Mouse (Mus musculus) limb, embryonic 15.5 days (tissue): ENCODE results near the gene Fgd6. TPM values are rescaled to one million over a fixed set of nuclear protein-coding genes. Genes with fewer than 3 reads are reported as not detected.

ENCODE experiments used
- ATAC-seq: fragments of 200-750 bp; cut with Nextera tagmentation; 2 replicates; pipeline ENCODE4 v1.8.0; 2017; ENCODE audit warnings: low read depth, moderate TSS enrichment; ENCODE audit not compliant: insufficient number of reproducible peaks, low FRiP score, low TSS enrichment
- H3K27ac ChIP-seq: fragments of 300-500 bp; sonication (generic); 2 replicates; pipeline ENCODE4 v1.5.1; 2015; ENCODE audit warnings: moderate library complexity, mild to moderate bottlenecking, inconsistent platforms
- H3K27me3 ChIP-seq: fragments of 300-500 bp; sonication (generic); 2 replicates; pipeline ENCODE4 v1.6.1; 2015; ENCODE audit warnings: inconsistent platforms
- H3K36me3 ChIP-seq: fragments of 300-500 bp; sonication (generic); 2 replicates; pipeline ENCODE4 v1.6.1; 2015; ENCODE audit warnings: inconsistent platforms
- H3K4me1 ChIP-seq: fragments of 300-500 bp; sonication (generic); 2 replicates; pipeline ENCODE4 v1.6.1; 2015; ENCODE audit warnings: inconsistent platforms
- H3K4me2 ChIP-seq: fragments of 300-500 bp; sonication (generic); 2 replicates; pipeline ENCODE4 v1.6.1; 2015; ENCODE audit warnings: mild to moderate bottlenecking, inconsistent platforms
- H3K4me3 ChIP-seq: fragments of 300-500 bp; sonication (generic); 2 replicates; pipeline ENCODE4 v1.5.1; 2015; ENCODE audit warnings: mild to moderate bottlenecking, inconsistent platforms
- H3K9ac ChIP-seq: fragments of 300-500 bp; sonication (generic); 2 replicates; pipeline ENCODE4 v1.6.1; 2015; ENCODE audit warnings: inconsistent platforms
- H3K9me3 ChIP-seq: fragments of 300-500 bp; sonication (generic); 2 replicates; pipeline ENCODE4 v1.6.1; 2016; ENCODE audit warnings: inconsistent platforms
- WGBS: fragments of 180-500 bp; shearing (Covaris S2); methylation state at CpG from one replicate; pipeline ENCODE4 v1.1.7; 2015; 5-methylcytosine and 5-hydroxymethylcytosine counted together
- polyA plus RNA-seq: library from polyadenylated mRNA; unstranded; fragments of >200 nt; fragmentation: Nextera tagmentation; extraction: Ambion mirVana; gene quantifications from 2 replicates; pipeline ENCODE4 v1.2.1, GENCODE M21; 2015

Gene Fgd6
- polyA plus RNA-seq, 1 experiment from 2014 or later, result 2.8 TPM

DNA sequence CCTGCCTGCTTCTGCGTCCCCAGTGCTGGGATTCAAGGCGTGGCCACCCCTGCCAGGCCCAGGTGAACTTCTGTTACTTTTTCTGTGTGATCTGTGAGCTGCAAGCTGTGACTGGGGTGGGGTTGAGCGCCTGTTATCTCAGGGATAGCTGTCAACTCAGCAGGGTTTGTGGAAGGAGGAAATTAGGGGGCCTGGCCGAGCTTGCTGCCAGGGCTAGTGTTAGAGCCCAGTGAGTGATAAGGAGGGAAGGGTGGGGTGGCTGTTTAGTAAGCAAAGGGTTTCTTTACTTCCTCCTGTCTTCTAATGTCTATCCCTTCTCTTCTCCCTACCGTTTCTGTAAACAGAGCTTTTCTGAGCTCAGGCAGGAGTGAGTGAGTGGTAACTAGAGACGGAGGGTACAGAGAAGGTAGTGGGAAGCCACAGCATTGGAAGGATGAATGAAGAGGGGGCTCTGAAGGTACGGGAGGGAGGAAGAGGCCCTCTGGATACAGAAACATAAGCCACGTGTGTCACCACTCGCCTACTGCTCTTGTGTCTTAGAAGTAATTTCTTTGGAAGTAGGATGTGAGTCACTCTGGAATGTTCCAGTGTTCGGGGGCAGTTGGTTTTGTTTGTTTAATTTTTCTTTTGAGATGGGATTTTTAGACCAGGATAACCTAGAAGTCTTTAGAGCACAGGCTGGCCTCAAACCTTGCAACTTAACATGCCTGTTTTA, 12.2 kb downstream of the Fgd6 start:
- Histone ChIP-seq H3K4me3 (no peak overlapping the region), H3K27ac (no peak overlapping the region), H3K27me3 (no peaks in the 10 kb centered on the region), H3K4me1 (0 out of 2 replicates have a peak, but pooled peaks cover 3% of the 10 kb centered on the region), H3K36me3 (peaks cover 19% of the 10 kb centered on the region), H3K9ac (no peak overlapping the region), H3K4me2 (no peak overlapping the region), H3K9me3 (no peaks in the 10 kb centered on the region)
- WGBS, result 56% methylated on average over 10 of the region's 10 CpGs
- no peak for ATAC-seq

DNA sequence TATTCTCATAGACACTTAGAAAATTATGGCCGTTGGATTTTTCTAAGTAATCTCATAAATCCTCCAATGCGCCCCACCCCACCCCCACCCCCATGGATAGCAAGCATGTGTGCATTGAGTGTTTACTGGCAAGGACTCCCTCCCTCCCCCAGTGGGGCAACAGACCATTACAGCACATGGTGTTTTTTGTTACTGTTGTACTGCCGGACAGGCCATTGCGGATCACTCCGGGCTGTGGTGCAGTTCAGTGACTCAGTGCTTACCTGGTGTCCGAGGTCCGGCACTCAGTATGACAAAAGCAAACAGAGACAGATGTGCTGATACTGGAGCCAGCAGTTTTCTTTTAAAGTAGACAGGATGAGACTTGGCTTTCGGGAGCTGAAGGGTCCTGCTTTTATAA, 13.3 kb downstream of the Fgd6 start:
- no peak overlapping the region for H3K4me3 ChIP-seq
- H3K9me3 ChIP-seq, result no peaks in the 10 kb centered on the region
- no peak overlapping the region for H3K4me2 ChIP-seq
- H3K36me3 ChIP-seq, result peaks cover 16% of the 10 kb centered on the region
- ATAC-seq, result no peak
- H3K9ac ChIP-seq, result no peak overlapping the region
- no peaks in the 10 kb centered on the region for H3K27me3 ChIP-seq
- 0 out of 2 replicates have a peak, but pooled peaks cover 3% of the 10 kb centered on the region for H3K4me1 ChIP-seq
- H3K27ac ChIP-seq, result no peak overlapping the region
- WGBS, result 65% methylated on average over 8 of the region's 8 CpGs

DNA sequence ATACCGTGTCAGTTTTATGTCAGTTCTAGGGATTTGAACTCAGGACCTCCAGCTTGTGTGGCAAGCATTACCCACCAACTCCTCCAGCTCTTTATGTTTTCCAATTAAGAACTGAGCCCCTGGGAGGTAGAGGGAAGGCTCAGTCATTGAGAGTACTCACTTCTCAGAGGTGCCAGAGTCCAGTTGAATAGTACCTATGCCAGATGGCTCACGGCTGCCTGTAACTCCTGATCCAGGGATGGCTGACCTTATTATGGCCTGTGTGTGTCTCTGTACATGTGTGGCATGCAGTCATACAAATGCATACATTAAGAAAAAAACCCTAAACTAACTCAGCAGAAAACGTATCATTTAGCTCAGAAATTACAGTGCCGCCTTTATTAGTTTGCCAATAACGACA, 14.9 kb downstream of the Fgd6 start:
- 0 out of 2 replicates have a peak, but pooled peaks cover 3% of the 10 kb centered on the region for H3K4me1 ChIP-seq
- ATAC-seq, result no peak
- WGBS, result 79% methylated on average over 5 of the region's 5 CpGs

DNA sequence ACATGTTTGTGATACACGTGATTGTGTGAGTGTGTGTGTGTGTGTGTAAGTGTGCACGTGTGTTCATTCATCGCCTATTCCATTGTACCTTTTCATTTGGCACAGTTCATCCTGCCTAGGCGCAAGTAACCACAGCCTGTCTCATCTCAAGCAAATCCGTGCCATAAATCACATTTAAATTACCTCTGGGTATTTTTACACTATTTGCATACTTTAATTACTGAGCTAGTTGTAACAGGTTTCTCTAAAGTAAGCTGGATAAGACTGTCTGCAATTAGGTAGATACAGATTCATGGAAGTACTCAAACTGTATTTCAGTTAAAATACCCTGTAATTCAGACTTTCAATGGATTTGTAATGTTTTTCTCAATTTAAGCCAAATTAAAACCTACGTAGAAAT, 20.7 kb downstream of the Fgd6 start:
- H3K4me1 ChIP-seq, result no peaks in the 10 kb centered on the region
- WGBS, result 69% methylated on average over 6 of the region's 6 CpGs
- H3K9ac ChIP-seq, result no peak overlapping the region
- H3K27me3 ChIP-seq, result no peaks in the 10 kb centered on the region
- H3K4me3 ChIP-seq, result no peak overlapping the region
- H3K27ac ChIP-seq, result no peak overlapping the region
- no peaks in the 10 kb centered on the region for H3K36me3 ChIP-seq
- H3K4me2 ChIP-seq, result no peak overlapping the region
- H3K9me3 ChIP-seq, result no peaks in the 10 kb centered on the region
- ATAC-seq, result no peak

More for the DNA sequence above, 14.9 kb downstream of the Fgd6 start:
- no peak overlapping the region for H3K4me2 ChIP-seq
- no peak overlapping the region for H3K4me3 ChIP-seq
- H3K36me3 ChIP-seq, result peaks cover 1% of the 10 kb centered on the region; the same call in 1 of the 2 replicates
- H3K9ac ChIP-seq, result no peak overlapping the region
- no peaks in the 10 kb centered on the region for H3K9me3 ChIP-seq
- no peak overlapping the region for H3K27ac ChIP-seq
- no peaks in the 10 kb centered on the region for H3K27me3 ChIP-seq

DNA sequence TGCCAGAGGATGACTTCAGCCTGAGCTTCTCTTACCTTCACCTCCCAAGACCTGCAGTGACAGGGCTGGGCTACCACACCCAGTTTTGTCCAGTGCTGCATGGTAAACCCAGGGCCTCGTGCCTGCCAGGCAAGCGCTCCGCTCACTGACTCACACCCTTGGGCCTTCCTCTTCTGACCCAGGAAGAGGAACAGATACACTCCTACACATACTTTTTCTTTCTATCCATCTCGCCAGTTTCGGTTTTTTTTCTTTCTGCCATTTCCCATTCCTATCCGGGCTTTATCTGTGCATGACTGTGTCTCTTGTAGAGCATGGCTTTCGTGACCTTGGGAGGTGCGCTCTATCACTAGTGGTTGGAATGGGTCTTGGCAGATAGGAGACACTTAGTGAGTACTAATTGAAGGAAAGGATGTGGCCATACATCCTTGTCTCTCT, 23.8 kb downstream of the Fgd6 start:
- no peak overlapping the region for H3K4me3 ChIP-seq
- H3K9ac ChIP-seq, result no peak overlapping the region
- ATAC-seq, result 0 out of 2 replicates have a peak, but pooled peaks have one; percentile 48
- no peaks in the 10 kb centered on the region for H3K27me3 ChIP-seq
- no peak overlapping the region for H3K4me2 ChIP-seq
- 84% methylated on average over 8 of the region's 8 CpGs for WGBS
- no peak overlapping the region for H3K27ac ChIP-seq
- no peaks in the 10 kb centered on the region for H3K36me3 ChIP-seq
- H3K4me1 ChIP-seq, result peaks cover 4% of the 10 kb centered on the region; the same call in 1 of the 2 replicates
- no peaks in the 10 kb centered on the region for H3K9me3 ChIP-seq

DNA sequence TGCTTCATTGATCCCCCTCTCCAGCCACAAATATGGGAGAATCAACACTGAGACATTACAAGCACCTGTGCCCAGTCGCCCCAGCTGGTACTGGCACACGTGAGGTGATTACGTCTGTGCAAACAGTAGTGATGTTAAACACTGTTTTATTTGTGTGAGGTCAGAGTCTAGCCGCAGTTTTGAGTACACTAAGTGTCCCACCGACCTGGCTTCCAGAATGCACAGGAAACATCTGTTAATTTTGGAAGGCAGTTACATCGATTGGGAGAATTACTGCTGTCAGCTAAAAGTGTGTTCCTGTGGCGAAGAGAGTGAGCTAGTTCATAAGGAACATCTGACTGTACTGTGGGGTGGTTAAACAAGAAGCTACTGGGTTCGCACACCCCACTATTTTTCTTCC, 24.4 kb downstream of the Fgd6 start:
- Histone ChIP-seq H3K27ac (no peak overlapping the region), H3K9me3 (no peaks in the 10 kb centered on the region), H3K4me3 (no peak overlapping the region), H3K36me3 (no peaks in the 10 kb centered on the region), H3K4me2 (no peak overlapping the region), H3K27me3 (no peaks in the 10 kb centered on the region), H3K4me1 (peaks cover 4% of the 10 kb centered on the region; the same call in 1 of the 2 replicates), H3K9ac (no peak overlapping the region)
- WGBS, result 39% methylated on average over 8 of the region's 8 CpGs
- ATAC-seq, result no peak

DNA sequence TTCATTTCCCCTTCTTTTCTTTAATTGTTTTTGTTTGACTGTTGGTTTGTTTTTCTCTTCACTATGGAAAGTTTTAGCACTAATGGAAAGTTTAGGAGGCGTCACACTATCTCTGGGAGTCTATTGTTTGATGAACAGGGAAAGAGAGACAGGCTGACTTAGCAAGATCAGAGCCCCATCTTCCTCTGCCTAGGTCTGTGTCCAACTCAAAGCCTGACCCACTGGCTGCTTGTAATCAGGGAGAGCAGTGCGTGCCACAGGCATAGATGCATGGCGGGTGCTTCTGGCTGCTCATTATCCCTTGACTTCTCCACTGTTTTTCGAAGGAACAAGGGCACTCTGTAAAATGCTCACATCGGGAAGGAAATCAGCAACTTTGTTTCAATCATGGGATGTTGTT, 26.6 kb downstream of the Fgd6 start:
- Histone ChIP-seq H3K9ac (no peak overlapping the region), H3K4me3 (no peak overlapping the region), H3K27me3 (no peaks in the 10 kb centered on the region), H3K27ac (no peak overlapping the region), H3K36me3 (no peaks in the 10 kb centered on the region), H3K9me3 (no peaks in the 10 kb centered on the region), H3K4me2 (no peak overlapping the region), H3K4me1 (peaks cover 4% of the 10 kb centered on the region; the same call in 1 of the 2 replicates)
- no peak for ATAC-seq
- WGBS, result 70% methylated on average over 5 of the region's 5 CpGs

DNA sequence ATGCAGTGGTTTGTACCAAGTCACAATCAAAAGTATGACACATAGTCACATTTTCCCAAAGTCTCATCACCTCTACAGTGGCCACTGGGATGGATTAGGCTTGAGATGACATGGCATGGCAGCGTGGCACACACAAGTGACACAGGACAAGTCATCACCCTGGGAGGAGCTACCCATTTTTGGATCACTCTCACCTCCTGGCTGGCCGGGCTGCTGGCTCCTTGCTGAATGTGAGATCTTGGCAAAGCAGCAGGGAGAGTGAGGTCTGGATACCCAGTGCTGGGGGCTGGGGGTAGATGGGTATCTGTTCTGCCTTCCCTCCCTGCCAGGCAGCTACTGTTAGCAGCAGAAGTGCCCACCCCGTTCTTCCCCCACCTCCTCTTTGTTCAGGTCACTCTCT, 31.1 kb downstream of the Fgd6 start:
- Histone ChIP-seq H3K9me3 (no peaks in the 10 kb centered on the region), H3K4me3 (no peak overlapping the region), H3K36me3 (no peaks in the 10 kb centered on the region), H3K27ac (no peak overlapping the region), H3K9ac (no peak overlapping the region), H3K4me1 (peaks cover 8% of the 10 kb centered on the region; the same call in 1 of the 2 replicates), H3K27me3 (no peaks in the 10 kb centered on the region), H3K4me2 (no peak overlapping the region)
- ATAC-seq, result no peak
- 70% methylated on average over 3 of the region's 3 CpGs for WGBS

DNA sequence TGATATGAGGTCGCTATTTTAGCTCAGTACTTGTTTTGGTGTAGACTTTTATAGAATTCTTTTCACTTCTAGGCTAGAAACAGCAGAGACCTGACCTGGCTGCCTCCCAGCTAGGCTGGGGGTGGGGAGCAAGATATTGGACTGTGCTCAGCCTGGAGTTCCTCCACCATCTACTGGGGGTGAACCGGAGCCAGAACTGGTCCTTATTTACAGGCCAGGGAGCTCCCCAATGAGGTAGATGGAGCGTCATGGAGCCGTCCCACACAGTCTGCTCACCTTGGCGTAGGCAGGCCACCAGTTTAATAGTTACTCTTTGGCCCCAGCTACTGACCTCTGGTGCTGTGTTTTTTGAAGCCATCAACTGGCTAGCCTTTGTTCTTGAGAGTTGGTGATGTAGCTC, 32.9 kb downstream of the Fgd6 start:
- H3K36me3 ChIP-seq, result no peaks in the 10 kb centered on the region
- no peak overlapping the region for H3K4me2 ChIP-seq
- H3K9ac ChIP-seq, result no peak overlapping the region
- no peak overlapping the region for H3K27ac ChIP-seq
- ATAC-seq, result no peak
- H3K4me1 ChIP-seq, result peaks cover 18% of the 10 kb centered on the region
- H3K4me3 ChIP-seq, result no peak overlapping the region
- 53% methylated on average over 5 of the region's 5 CpGs for WGBS
- H3K27me3 ChIP-seq, result no peaks in the 10 kb centered on the region
- no peaks in the 10 kb centered on the region for H3K9me3 ChIP-seq

DNA sequence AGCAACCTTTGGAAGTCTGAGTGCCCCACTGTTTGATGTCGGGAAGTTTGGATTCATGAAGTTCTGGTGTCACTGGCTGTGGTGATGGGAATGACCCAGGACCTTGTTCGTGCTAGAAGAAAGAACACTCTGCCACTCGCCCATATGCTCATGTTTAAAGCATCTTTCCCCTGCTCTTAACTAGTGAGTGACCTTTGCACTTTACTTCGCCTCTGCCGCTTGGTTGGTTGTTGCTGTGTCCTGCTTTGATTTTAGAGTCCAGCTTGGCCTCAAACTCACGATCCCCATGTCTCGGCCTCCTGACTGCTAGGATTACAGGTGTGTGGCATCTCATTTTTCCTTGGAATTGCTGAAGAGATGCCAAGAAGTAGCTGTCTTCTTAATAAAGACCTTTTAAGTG, 35.8 kb downstream of the Fgd6 start:
- WGBS, result 79% methylated on average over 7 of the region's 7 CpGs
- Histone ChIP-seq H3K4me1 (peaks cover 18% of the 10 kb centered on the region), H3K9ac (no peak overlapping the region), H3K36me3 (no peaks in the 10 kb centered on the region; the same call in 1 of the 2 replicates), H3K9me3 (no peaks in the 10 kb centered on the region), H3K4me3 (no peak overlapping the region), H3K27ac (no peak overlapping the region; the same call in 1 of the 2 replicates), H3K4me2 (no peak overlapping the region), H3K27me3 (no peaks in the 10 kb centered on the region)
- no peak for ATAC-seq

DNA sequence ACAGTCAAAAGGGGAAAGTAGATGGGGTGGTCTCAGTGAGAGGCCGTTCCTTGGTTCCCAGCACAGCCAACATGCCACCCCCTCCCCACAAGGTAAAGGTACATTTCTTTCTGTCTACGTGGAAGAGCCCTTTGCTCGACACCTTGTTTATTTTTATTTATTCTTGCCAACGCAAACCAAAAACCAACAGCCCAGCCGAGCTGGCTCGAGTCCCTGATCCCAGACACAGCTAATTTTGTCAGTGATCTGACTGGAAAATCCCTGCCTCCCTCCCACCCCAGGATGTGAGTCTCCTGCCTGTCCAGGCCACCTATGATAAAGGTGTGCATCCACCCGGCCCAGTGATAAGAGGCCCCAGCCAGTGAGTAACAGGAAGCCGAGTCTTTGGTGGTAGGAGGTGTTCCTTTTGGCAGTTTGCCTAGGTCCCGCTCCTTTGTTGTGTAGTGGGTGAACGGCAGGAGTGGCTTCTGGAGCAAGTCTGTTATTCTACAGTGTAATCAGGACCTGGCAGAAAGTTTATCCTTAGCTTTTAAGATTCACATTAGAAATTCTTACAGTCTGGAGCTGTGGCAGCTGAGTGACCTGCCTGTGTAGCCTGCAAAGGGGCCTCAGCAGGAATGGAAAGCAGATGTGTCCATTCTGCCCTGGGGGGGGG, 36.6 kb downstream of the Fgd6 start:
- no peak overlapping the region for H3K4me3 ChIP-seq
- H3K4me1 ChIP-seq, result peaks cover 18% of the 10 kb centered on the region
- no peak overlapping the region for H3K4me2 ChIP-seq
- H3K36me3 ChIP-seq, result no peaks in the 10 kb centered on the region; the same call in 1 of the 2 replicates
- no peaks in the 10 kb centered on the region for H3K27me3 ChIP-seq
- no peak overlapping the region for H3K9ac ChIP-seq
- H3K9me3 ChIP-seq, result no peaks in the 10 kb centered on the region
- 38% methylated on average over 10 of the region's 10 CpGs for WGBS
- H3K27ac ChIP-seq, result peak overlapping the region; percentile 47
- no peak for ATAC-seq

DNA sequence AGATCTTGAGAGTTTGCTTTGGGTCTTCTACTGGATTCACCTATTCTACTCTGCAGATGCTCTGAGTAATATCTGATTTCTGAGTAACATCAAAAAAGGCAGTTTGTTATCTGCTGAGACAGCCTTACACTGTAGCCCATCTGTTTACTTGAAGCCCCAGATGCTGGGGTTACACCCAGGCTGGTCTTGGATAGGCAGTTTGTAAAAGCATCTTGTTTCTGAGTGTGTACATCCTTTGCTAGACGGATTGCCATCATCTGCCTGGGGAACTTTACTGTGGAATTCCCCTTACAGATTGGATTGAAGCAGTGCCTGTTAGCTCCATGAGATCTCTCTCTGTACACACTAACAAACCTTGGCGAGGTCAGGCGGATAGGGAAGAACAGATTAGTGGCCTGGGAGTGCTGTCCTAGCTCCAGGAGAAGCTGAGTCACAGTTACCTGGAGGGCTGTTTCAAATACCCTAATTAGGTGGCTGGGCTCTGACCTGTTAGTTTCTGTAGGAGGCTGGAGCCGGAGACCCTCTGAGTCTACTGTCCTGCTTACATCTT, 37.2 kb downstream of the Fgd6 start:
- Histone ChIP-seq H3K4me3 (no peak overlapping the region), H3K4me2 (no peak overlapping the region), H3K27ac (peak overlapping the region; percentile 47), H3K9me3 (no peaks in the 10 kb centered on the region), H3K4me1 (peaks cover 18% of the 10 kb centered on the region), H3K36me3 (no peaks in the 10 kb centered on the region; the same call in 1 of the 2 replicates), H3K27me3 (no peaks in the 10 kb centered on the region), H3K9ac (no peak overlapping the region)
- 45% methylated on average over 4 of the region's 4 CpGs for WGBS
- ATAC-seq, result no peak
